9 mouse cellular contexts compared by ENCODE assay signal in genomic region chr11:32286695-32287492, GRCm38 (mm10). TPM values are rescaled to one million over a fixed set of nuclear protein-coding genes. Genes with fewer than 3 reads are reported as not detected.
A peak's percentile ranks its signal among the peaks of the same experiment; 100 is the strongest.
DNase-seq lines count a peak whose midpoint lies in the region; ATAC-seq and TF ChIP-seq lines count a peak whose summit lies in the region.
"Not testable (repeated sequence)": the region's sequence is repeated elsewhere in the genome, so short reads cannot be mapped to it uniquely, and the experiment has no call there.
"Had no signal": no experiment of that assay in that cellular context is flagged by ENCODE, and none has a peak within 500 bp of the region (broad histone marks: within the 10 kb centered on the region; RNA-seq: fewer than 3 reads in every experiment).

TSS of gene Hbq1b (plus strand) at chr11:32286965.

- H3K79me2 ChIP-seq in MEL (ENCODE audit: control insufficient read depth, insufficient read depth, low read length, poor library complexity), result not testable (repeated sequence)

- TF ChIP-seq POLR2A in MEL (IDR thresholded peaks at IDR 0.05; ENCODE audit: control insufficient read depth in 1 of 2, insufficient read depth in 1 of 2, low read depth in 1 of 2, low read length in 2 of 2, poor library complexity in 1 of 2), result not testable (repeated sequence)

- not testable (repeated sequence) for H3K36me3 ChIP-seq in MEL (ENCODE audit: control insufficient read depth in 1 of 2, insufficient read depth in 2 of 2, low read length in 2 of 2); hindbrain, embryonic 11.5 days (ENCODE audit: control insufficient read depth, insufficient read depth, low read length); lung, embryonic 16.5 days (ENCODE audit: control insufficient read depth, insufficient read depth, low read length)

- H3K9ac ChIP-seq in MEL (ENCODE audit: control insufficient read depth, low read depth, low read length, poor library complexity, severe bottlenecking), result peak within 1 kb of the TSS; percentile 51
- H3K9ac ChIP-seq in hindbrain, embryonic 11.5 days (ENCODE audit: low read depth, low read length), result not testable (repeated sequence)
- 0 out of 2 replicates have a peak within 1 kb of the TSS, but pooled peaks have one; percentile 6 for H3K9ac ChIP-seq in lung, embryonic 16.5 days (ENCODE audit: low read length)

- 23% methylated on average over 30 of the region's 33 CpGs for WGBS in hindbrain, embryonic 11.5 days
- 17% methylated on average over 30 of the region's 33 CpGs for WGBS in lung, embryonic 16.5 days

- TF ChIP-seq RAD21 in MEL (IDR thresholded peaks at IDR 0.05; ENCODE audit: low read depth, low read length), result peak; percentile 51

- not testable (repeated sequence) for H3K4me1 ChIP-seq in MEL (ENCODE audit: control insufficient read depth in 1 of 2, insufficient read depth in 2 of 2, low read length in 2 of 2); hindbrain, embryonic 11.5 days (replicated peaks; ENCODE audit: control insufficient read depth, insufficient read depth, low read length); lung, embryonic 16.5 days (replicated peaks; ENCODE audit: control insufficient read depth, insufficient read depth, low read length)

- ATAC-seq in hindbrain, embryonic 11.5 days (ENCODE audit: low FRiP score), result peak; percentile 57
- ATAC-seq in lung, embryonic 16.5 days (ENCODE audit: low read depth), result peak; percentile 72

- not testable (repeated sequence) for H3K27me3 ChIP-seq in MEL (ENCODE audit: control insufficient read depth in 1 of 2, insufficient read depth in 2 of 2, low read length in 2 of 2); hindbrain, embryonic 11.5 days (ENCODE audit: control insufficient read depth, insufficient read depth, low read length); lung, embryonic 16.5 days (ENCODE audit: control insufficient read depth, insufficient read depth, low read depth, low read length)

- peak within 1 kb of the TSS; percentile 48 for H3K4me2 ChIP-seq in hindbrain, embryonic 11.5 days (replicated peaks; ENCODE audit: low read depth, low read length)
- peak within 1 kb of the TSS; percentile 42; the same call in 1 of the 2 replicates for H3K4me2 ChIP-seq in lung, embryonic 16.5 days (ENCODE audit: low read depth, low read length)

- peak; percentile 85 for DNase-seq in MEL (ENCODE audit: low read depth, low spot score)
- peak; percentile 75 for DNase-seq in cerebellum, adult 9-11 months
- peak; percentile 50 to 74 for DNase-seq in frontal cortex, postnatal 10 days (ENCODE audit: low spot score in 2 of 2)
- peak; percentile 73 for DNase-seq in hindbrain, embryonic 11.5 days (ENCODE audit: low spot score)
- DNase-seq in layer of hippocampus, postnatal 10 days (ENCODE audit: low spot score in 2 of 2), result peak; percentile 83 to 86
- peak; percentile 46 for DNase-seq in ovary, adult 18-20 months (ENCODE audit: low spot score)
- peak; percentile 58 for DNase-seq in thymus, postnatal 0 days (ENCODE audit: low spot score)

- peak; percentile 66 to 73 (median 66) for TF ChIP-seq CTCF in MEL (IDR thresholded peaks at IDR 0.05 in 2 of 3, conservative IDR thresholded peaks at IDR 0.05 in 1 of 3; ENCODE audit: control insufficient read depth in 1 of 3, insufficient read depth in 1 of 3, low read depth in 2 of 3, low read length in 3 of 3, poor library complexity in 1 of 3, severe bottlenecking in 1 of 3)

- H3K9me3 ChIP-seq in MEL (replicated peaks; ENCODE audit: insufficient read depth, low read length); hindbrain, embryonic 11.5 days (ENCODE audit: control insufficient read depth, low read length); lung, embryonic 16.5 days (ENCODE audit: control insufficient read depth, low read length): not testable (repeated sequence)

- peak within 1 kb of the TSS; percentile 55 to 65 for H3K4me3 ChIP-seq in MEL (ENCODE audit: control insufficient read depth in 1 of 2, insufficient read depth in 1 of 2, low read depth in 2 of 2, low read length in 2 of 2)
- H3K4me3 ChIP-seq in hindbrain, embryonic 11.5 days (ENCODE audit: low read depth, low read length), result not testable (repeated sequence)
- H3K4me3 ChIP-seq in lung, embryonic 16.5 days (ENCODE audit: low read length), result 0 out of 2 replicates have a peak within 1 kb of the TSS, but pooled peaks have one; percentile 17

- not testable (repeated sequence) for H3K27ac ChIP-seq in MEL (ENCODE audit: control insufficient read depth, low read depth, low read length); hindbrain, embryonic 11.5 days (ENCODE audit: low read depth, low read length); lung, embryonic 16.5 days (ENCODE audit: low read length)

- not testable (repeated sequence) for TF ChIP-seq EP300 in MEL (IDR thresholded peaks at IDR 0.05; ENCODE audit: low read depth in 1 of 2, low read length in 2 of 2)

TF ChIP-seq in MEL, 35 proteins besides CTCF, POLR2A, EP300 and RAD21:
- TF ChIP-seq ZC3H11A (IDR thresholded peaks at IDR 0.05; ENCODE audit: low read depth, low read length) (peak; percentile 53), SMC3 (IDR thresholded peaks at IDR 0.05; ENCODE audit: low read depth, low read length) (peak; percentile 70), POLR2AphosphoS5 (IDR thresholded peaks at IDR 0.05; ENCODE audit: borderline replicate concordance, low read depth, low read length) (peak; percentile 19; the same call in 1 of the 2 replicates), SIN3A (IDR thresholded peaks at IDR 0.05; ENCODE audit: low read length) (0 out of 2 replicates have a peak, but pooled peaks have one; percentile 27), ZNF384 (IDR thresholded peaks at IDR 0.05; ENCODE audit: low read depth, low read length) (peak; percentile 47; the same call in 1 of the 2 replicates)

RNA-seq across cellular contexts. Expression of gene Hbq1b, which starts in this region (rescaled TPM):
- total RNA-seq in MEL (2012; rRNA removed), result 2.3 and 2.5 TPM in 2 replicates
- polyA plus RNA-seq in MEL (2012; ENCODE audit: insufficient read depth in 1 of 2, insufficient read length in 2 of 2, low read depth in 1 of 2, low replicate concordance in 2 of 2, missing spikeins in 1 of 2), result 1 to 10 TPM in 1 of 2 experiments, not detected in 1; 6.5 TPM
- 6.7 and 7.2 TPM in 2 replicates for polyA plus RNA-seq in hindbrain, embryonic 11.5 days (2014; fragmentation: Nextera tagmentation; extraction: Ambion mirVana)
- 1 to 10 TPM; 2.3 to 4.1 TPM for total RNA-seq in layer of hippocampus, postnatal 10 days (2021)
- 1.8 and 2.8 TPM in 2 replicates for polyA plus RNA-seq in lung, embryonic 16.5 days (2015; fragmentation: Nextera tagmentation; extraction: Ambion mirVana)
- polyA plus RNA-seq in thymus, postnatal 0 days (2015; fragmentation: Nextera tagmentation; extraction: Ambion mirVana), result 0.33 and 0.34 TPM in 2 replicates
- polyA plus RNA-seq: large intestine, adult 2 months had no signal

Comparison
In these comparisons a context has a peak if more than half of its experiments do, and no peak if none do; other contexts are left out.
1. Peak in DNase-seq in thymus, postnatal 0 days; RNA of the gene not detected or under 1 TPM.